Mouse (Mus musculus): ENCODE results near the gene St8sia6. TPM values are rescaled to one million over a fixed set of nuclear protein-coding genes. Genes with fewer than 3 reads are reported as not detected.
"Not testable (repeated sequence)": the region's sequence is repeated elsewhere in the genome, so short reads cannot be mapped to it uniquely, and the experiment has no call there.

St8sia6 gene
- polyA plus RNA-seq, 1 experiment, result 1.1 TPM

GRCm38 (mm10) chr2:13683205-13683570 is 110.7 kb downstream of the St8sia6 start:
- TF ChIP-seq POLR2A (IDR thresholded peaks at IDR 0.05; ENCODE audit: control insufficient read depth, extremely low read depth, insufficient read depth, low read length, poor library complexity) (no peak), CTCF (IDR thresholded peaks at IDR 0.05; ENCODE audit: borderline replicate concordance, control insufficient read depth, extremely low read depth, insufficient read depth, low read length, poor library complexity) (no peak)
- 96% methylated on average over 2 of the region's 2 CpGs for WGBS
- no peaks in the 10 kb centered on the region for H3K36me3 ChIP-seq (ENCODE audit: control insufficient read depth, insufficient read depth, low read length)
- DNase-seq, result no peak
- no peak overlapping the region for H3K4me3 ChIP-seq (ENCODE audit: control insufficient read depth, insufficient read depth, low read length)
- H3K27me3 ChIP-seq (ENCODE audit: control insufficient read depth, insufficient read depth, low read length), result no peaks in the 10 kb centered on the region
- H3K27ac ChIP-seq (ENCODE audit: control insufficient read depth, insufficient read depth, low read length), result no peak overlapping the region
- H3K4me1 ChIP-seq (replicated peaks; ENCODE audit: control insufficient read depth, insufficient read depth, low read length), result no peaks in the 10 kb centered on the region

- WGBS, result 93% methylated on average over 4 of the region's 4 CpGs
Observed at GRCm38 (mm10) chr2:13682488-13683204, 111.2 kb downstream of the St8sia6 start.

GRCm38 (mm10) chr2:13672946-13673345 is 120.9 kb downstream of the St8sia6 start:
- no peaks in the 10 kb centered on the region for H3K36me3 ChIP-seq (ENCODE audit: control insufficient read depth, insufficient read depth, low read length)
- DNase-seq, result peak; percentile 68
- no peak overlapping the region for H3K27ac ChIP-seq (ENCODE audit: control insufficient read depth, insufficient read depth, low read length)
- H3K27me3 ChIP-seq (ENCODE audit: control insufficient read depth, insufficient read depth, low read length), result no peaks in the 10 kb centered on the region
- H3K4me1 ChIP-seq (replicated peaks; ENCODE audit: control insufficient read depth, insufficient read depth, low read length), result no peaks in the 10 kb centered on the region
- peak overlapping the region; percentile 50 for H3K4me3 ChIP-seq (ENCODE audit: control insufficient read depth, insufficient read depth, low read length)
- TF ChIP-seq POLR2A (IDR thresholded peaks at IDR 0.05; ENCODE audit: control insufficient read depth, extremely low read depth, insufficient read depth, low read length, poor library complexity) (no peak), CTCF (IDR thresholded peaks at IDR 0.05; ENCODE audit: borderline replicate concordance, control insufficient read depth, extremely low read depth, insufficient read depth, low read length, poor library complexity) (peak; percentile 58; the same call in 1 of the 2 replicates)
- 85% methylated on average over 3 of the region's 3 CpGs for WGBS

More at GRCm38 (mm10) chr2:13682488-13683204, 111.2 kb downstream of the St8sia6 start:
- no peaks in the 10 kb centered on the region for H3K27me3 ChIP-seq (ENCODE audit: control insufficient read depth, insufficient read depth, low read length)
- H3K4me1 ChIP-seq (replicated peaks; ENCODE audit: control insufficient read depth, insufficient read depth, low read length), result no peaks in the 10 kb centered on the region
- no peak for TF ChIP-seq CTCF (IDR thresholded peaks at IDR 0.05; ENCODE audit: borderline replicate concordance, control insufficient read depth, extremely low read depth, insufficient read depth, low read length, poor library complexity)
- TF ChIP-seq POLR2A (IDR thresholded peaks at IDR 0.05; ENCODE audit: control insufficient read depth, extremely low read depth, insufficient read depth, low read length, poor library complexity), result no peak
- H3K36me3 ChIP-seq (ENCODE audit: control insufficient read depth, insufficient read depth, low read length), result no peaks in the 10 kb centered on the region
- H3K4me3 ChIP-seq (ENCODE audit: control insufficient read depth, insufficient read depth, low read length), result no peak overlapping the region
- H3K27ac ChIP-seq (ENCODE audit: control insufficient read depth, insufficient read depth, low read length), result no peak overlapping the region
- no peak for DNase-seq

GRCm38 (mm10) chr2:13672426-13672825 is 121.4 kb downstream of the St8sia6 start:
- no peaks in the 10 kb centered on the region for H3K36me3 ChIP-seq (ENCODE audit: control insufficient read depth, insufficient read depth, low read length)
- peak; percentile 11 for DNase-seq
- WGBS, result 16% methylated on average over 12 of the region's 12 CpGs
- TF ChIP-seq CTCF (IDR thresholded peaks at IDR 0.05; ENCODE audit: borderline replicate concordance, control insufficient read depth, extremely low read depth, insufficient read depth, low read length, poor library complexity) (no peak), POLR2A (IDR thresholded peaks at IDR 0.05; ENCODE audit: control insufficient read depth, extremely low read depth, insufficient read depth, low read length, poor library complexity) (no peak)
- peak overlapping the region; percentile 50 for H3K4me3 ChIP-seq (ENCODE audit: control insufficient read depth, insufficient read depth, low read length)
- H3K4me1 ChIP-seq (replicated peaks; ENCODE audit: control insufficient read depth, insufficient read depth, low read length), result no peaks in the 10 kb centered on the region
- no peaks in the 10 kb centered on the region for H3K27me3 ChIP-seq (ENCODE audit: control insufficient read depth, insufficient read depth, low read length)
- no peak overlapping the region; the same call in 1 of the 2 replicates for H3K27ac ChIP-seq (ENCODE audit: control insufficient read depth, insufficient read depth, low read length)

GRCm38 (mm10) chr2:13634866-13635265 is 159.0 kb downstream of the St8sia6 start:
- Histone ChIP-seq H3K4me3 (ENCODE audit: control insufficient read depth, insufficient read depth, low read length) (no peak overlapping the region), H3K27ac (ENCODE audit: control insufficient read depth, insufficient read depth, low read length) (no peak overlapping the region), H3K4me1 (replicated peaks; ENCODE audit: control insufficient read depth, insufficient read depth, low read length) (no peaks in the 10 kb centered on the region), H3K27me3 (ENCODE audit: control insufficient read depth, insufficient read depth, low read length) (no peaks in the 10 kb centered on the region), H3K36me3 (ENCODE audit: control insufficient read depth, insufficient read depth, low read length) (no peaks in the 10 kb centered on the region)
- TF ChIP-seq POLR2A (IDR thresholded peaks at IDR 0.05; ENCODE audit: control insufficient read depth, extremely low read depth, insufficient read depth, low read length, poor library complexity) (no peak), CTCF (IDR thresholded peaks at IDR 0.05; ENCODE audit: borderline replicate concordance, control insufficient read depth, extremely low read depth, insufficient read depth, low read length, poor library complexity) (no peak)
- WGBS, result 64% methylated on average over 1 of the region's 1 CpGs
- no peak for DNase-seq

GRCm38 (mm10) chr2:13630136-13630832 is 163.6 kb downstream of the St8sia6 start:
- TF ChIP-seq CTCF (IDR thresholded peaks at IDR 0.05; ENCODE audit: borderline replicate concordance, control insufficient read depth, extremely low read depth, insufficient read depth, low read length, poor library complexity), result no peak
- WGBS, result 86% methylated on average over 7 of the region's 7 CpGs
- H3K4me3 ChIP-seq (ENCODE audit: control insufficient read depth, insufficient read depth, low read length), result no peak overlapping the region
- no peaks in the 10 kb centered on the region for H3K4me1 ChIP-seq (replicated peaks; ENCODE audit: control insufficient read depth, insufficient read depth, low read length)
- H3K36me3 ChIP-seq (ENCODE audit: control insufficient read depth, insufficient read depth, low read length), result no peaks in the 10 kb centered on the region
- no peaks in the 10 kb centered on the region for H3K27me3 ChIP-seq (ENCODE audit: control insufficient read depth, insufficient read depth, low read length)
- H3K27ac ChIP-seq (ENCODE audit: control insufficient read depth, insufficient read depth, low read length), result no peak overlapping the region
- DNase-seq, result no peak

- H3K27ac ChIP-seq (ENCODE audit: control insufficient read depth, insufficient read depth, low read length); H3K4me1 ChIP-seq (replicated peaks; ENCODE audit: control insufficient read depth, insufficient read depth, low read length); DNase-seq; H3K27me3 ChIP-seq (ENCODE audit: control insufficient read depth, insufficient read depth, low read length); H3K36me3 ChIP-seq (ENCODE audit: control insufficient read depth, insufficient read depth, low read length); H3K4me3 ChIP-seq (ENCODE audit: control insufficient read depth, insufficient read depth, low read length): not testable (repeated sequence)
- WGBS, result 92% methylated on average over 5 of the region's 5 CpGs
Observed at GRCm38 (mm10) chr2:13603636-13604035, 190.2 kb downstream of the St8sia6 start.
